Mouse (Mus musculus): ENCODE measurements around the gene A230072I06Rik.

Gene A230072I06Rik

DNA sequence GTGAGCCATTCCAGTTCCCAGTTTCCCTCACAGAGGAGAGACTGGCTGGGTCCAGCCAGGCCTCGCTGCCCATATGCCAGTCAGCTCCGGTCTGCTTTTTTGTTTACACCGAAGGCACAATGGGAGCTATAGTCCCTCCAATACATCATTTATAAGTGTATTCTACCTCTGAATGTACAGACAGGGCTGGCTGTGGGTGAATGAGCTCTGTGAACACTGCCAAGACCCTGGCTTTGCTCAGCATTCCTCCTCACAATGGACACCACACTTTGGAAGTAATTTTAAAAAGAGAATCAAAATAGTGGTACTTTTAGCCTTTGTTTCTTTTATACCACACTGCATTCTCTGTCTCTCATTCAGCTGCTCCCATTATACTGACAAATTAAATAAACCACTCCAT lies 44.6 kb downstream of the A230072I06Rik start:
- DNase-seq (ENCODE audit: low spot score in 2 of 2): no peak

DNA sequence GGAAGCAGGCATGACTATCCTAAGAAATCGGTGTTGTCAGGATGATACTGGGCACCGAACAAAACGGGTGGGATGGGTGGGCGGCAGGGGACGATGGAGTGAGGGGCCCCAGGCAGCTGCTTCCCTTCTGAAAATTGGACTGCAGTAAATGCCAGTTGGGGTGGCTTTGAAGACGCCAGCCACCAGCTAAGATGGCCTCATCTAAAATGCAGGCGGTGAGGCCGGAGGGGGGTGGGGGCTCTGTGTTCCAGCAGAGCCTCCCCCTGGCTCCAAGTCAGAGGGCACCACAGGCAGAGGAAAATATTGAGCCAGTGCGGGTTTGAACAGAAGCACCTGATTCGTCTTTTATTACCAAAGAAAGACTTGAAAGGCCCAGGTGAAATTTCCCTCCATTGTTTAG lies 45.9 kb downstream of the A230072I06Rik start:
- no peak for DNase-seq (ENCODE audit: low spot score in 2 of 2)

DNA sequence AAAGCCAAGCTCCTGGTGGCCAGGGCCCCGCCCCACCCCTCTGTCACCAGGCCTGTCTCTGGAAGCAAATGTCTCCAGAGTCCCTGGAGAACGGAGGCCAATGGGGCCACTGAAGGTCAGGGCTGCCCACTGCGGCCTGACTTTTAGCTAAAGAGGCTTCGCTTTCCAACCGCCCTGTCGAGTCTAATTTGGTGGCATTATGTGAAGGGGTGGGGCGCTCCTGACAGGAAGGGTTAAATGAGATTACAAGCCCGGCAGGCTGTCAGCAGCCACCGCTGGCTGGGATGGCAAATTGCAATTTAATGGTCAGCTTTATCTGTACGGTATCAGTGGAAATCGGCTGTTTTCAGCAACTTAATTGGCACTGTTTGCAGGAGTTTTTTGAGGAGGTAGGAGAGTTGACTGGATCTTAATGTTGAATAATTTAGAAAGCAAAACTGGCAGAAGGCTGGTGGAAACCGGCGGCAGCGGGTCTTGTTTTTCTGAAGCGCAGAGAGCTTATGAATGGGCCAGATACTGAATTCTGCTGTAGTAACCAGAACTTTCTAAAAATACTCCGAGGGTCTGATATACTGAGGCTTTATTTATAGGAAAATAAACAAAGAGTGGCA lies 46.5 kb downstream of the A230072I06Rik start:
- no peak for DNase-seq (ENCODE audit: low spot score in 2 of 2)

DNA sequence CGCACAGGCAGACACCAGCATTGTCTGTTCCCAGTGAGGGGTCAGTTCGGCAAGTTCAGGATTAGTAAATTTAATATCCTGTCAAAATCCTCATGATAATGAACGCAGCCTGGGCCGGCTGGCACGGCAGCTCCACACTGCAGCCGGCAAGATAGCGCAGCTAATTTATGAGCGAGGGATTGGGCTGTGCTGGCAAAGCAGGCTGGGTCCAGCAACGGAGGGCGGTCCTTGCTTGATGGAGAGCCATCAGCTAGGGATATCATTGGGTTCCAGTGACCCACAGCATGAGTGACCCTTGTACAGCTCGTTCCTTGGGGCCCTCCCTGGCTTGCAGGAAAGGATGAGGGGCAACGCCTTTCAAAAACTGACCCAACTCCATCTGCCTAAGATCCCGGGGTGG lies 48.6 kb downstream of the A230072I06Rik start:
- no peak for DNase-seq (ENCODE audit: low spot score in 2 of 2)

DNA sequence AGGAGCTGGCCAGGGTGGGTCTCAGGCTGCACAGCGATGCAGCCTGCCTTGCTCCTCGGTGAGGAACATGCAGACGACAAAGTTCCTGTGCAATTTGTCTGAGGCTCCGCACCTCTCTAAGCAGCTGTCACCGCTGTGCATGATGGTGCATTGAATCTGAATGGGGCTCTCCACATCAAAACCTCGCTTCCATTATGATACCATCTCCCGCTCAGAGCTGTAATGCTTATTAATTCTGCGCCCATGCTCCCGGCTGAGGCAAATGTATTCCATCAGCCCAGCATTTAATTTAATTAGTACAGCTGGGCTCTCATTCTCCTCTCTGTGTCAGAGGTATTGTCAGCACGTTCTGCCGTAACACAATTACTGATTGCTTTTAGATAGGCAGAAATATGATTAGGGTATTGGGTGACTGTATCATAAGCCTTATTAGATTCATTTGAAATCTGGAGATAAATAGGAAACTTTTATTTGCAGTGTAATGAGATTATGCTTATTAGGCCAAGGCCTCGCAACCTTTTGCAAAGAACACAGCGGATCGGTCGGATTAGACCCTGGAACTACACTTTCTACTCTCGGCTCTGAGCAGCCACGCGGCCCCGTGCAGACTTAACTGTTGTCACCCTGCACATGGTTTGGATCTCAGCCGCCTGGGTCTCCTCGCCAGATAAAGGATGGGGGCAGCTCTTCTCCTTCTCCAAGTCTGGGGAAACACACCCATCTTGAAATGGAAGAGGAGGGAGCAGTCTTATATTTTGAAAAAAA lies 49.3 kb downstream of the A230072I06Rik start:
- no peak for DNase-seq (ENCODE audit: low spot score in 2 of 2)

DNA sequence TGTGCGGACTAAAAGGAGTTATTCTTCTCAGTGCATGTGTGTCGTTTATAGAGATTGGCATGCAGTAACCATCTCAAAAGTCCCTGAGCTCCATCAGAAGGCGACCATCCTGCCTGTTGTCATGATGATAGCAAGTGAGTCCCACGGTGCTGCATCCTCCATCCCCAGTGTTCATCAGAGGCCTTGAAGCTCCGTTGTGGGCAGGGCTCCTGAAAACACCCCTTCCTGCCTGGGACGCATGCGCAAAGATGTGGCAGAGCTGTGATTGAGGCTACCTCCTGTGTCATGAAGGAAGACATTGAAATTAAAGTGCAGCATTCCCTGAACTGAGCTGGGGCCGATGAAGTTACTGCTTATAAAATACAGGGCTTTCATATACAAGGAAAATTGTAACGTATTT lies 49.9 kb downstream of the A230072I06Rik start:
- DNase-seq (ENCODE audit: low spot score in 2 of 2): no peak

DNA sequence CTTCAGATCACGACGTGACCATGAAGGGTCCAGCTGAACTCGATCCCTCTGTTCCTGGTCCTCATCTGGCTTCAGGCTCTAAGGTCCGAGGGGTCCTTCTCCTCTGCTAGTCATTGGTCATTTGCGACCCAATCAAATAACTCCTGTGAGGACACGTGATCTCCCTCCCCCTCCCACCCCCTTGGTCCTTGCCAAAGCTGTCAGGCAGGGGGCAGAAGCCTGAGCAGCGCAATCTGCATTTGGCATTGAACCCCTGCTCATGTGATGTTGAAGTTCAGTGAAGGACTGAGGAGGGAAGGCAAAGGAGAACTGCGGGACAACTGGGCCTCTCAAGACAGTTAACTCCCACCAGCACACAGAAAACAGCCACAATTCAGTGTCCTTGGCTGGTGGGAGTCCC lies 51.4 kb downstream of the A230072I06Rik start:
- no peak for DNase-seq (ENCODE audit: low spot score in 2 of 2)
